Mouse (Mus musculus): Measurements from ENCODE around the gene Rasd1. TPM values are rescaled to one million over a fixed set of nuclear protein-coding genes. Genes with fewer than 3 reads are reported as not detected.

Gene Rasd1
- total RNA-seq (2014; rRNA removed) (0.23 and 1.00 TPM in 2 replicates), polyA plus RNA-seq (2015; fragmentation: Nextera tagmentation; extraction: Ambion mirVana) (1.4 and 3.3 TPM in 2 replicates)

- Histone ChIP-seq H3K9ac (peak within 1 kb of the TSS; percentile 40), H3K27me3 (ENCODE audit: insufficient read depth, low read length) (peaks cover 18% of the 10 kb centered on the region), H3K27ac (ENCODE audit: low read depth, low read length) (no peak within 1 kb of the TSS), H3K4me2 (ENCODE audit: low read depth) (peak within 1 kb of the TSS; percentile 92), H3K36me3 (ENCODE audit: insufficient read depth) (peaks cover 13% of the 10 kb centered on the region; the same call in 1 of the 2 replicates), H3K9me3 (ENCODE audit: low read length) (no peaks in the 10 kb centered on the region), H3K4me1 (ENCODE audit: insufficient read depth) (peaks cover 18% of the 10 kb centered on the region), H3K4me3 (ENCODE audit: low read depth, low read length) (peak within 1 kb of the TSS; percentile 42)
- no peak for DNase-seq
- TF ChIP-seq CTCF (IDR thresholded peaks at IDR 0.05; ENCODE audit: low read depth): no peak
- 2% methylated on average over 28 of the region's 28 CpGs for WGBS
- ATAC-seq: peak; percentile 36; the same call in 1 of the 2 replicates
Measured at GRCm38 (mm10) chr11:59964818-59965217, at the start of gene Rasd1. Rasd1 (minus strand) TSS chr11:59964944.

GRCm38 (mm10) chr11:60011516-60011915 is 46.8 kb upstream of the Rasd1 start:
- no peaks in the 10 kb centered on the region for H3K9me3 ChIP-seq (ENCODE audit: low read length)
- no peak for TF ChIP-seq CTCF (IDR thresholded peaks at IDR 0.05; ENCODE audit: low read depth)
- no peak overlapping the region for H3K9ac ChIP-seq
- ATAC-seq (no peak), DNase-seq (no peak)
- no peak overlapping the region for H3K27ac ChIP-seq (ENCODE audit: low read depth, low read length)
- no peak overlapping the region for H3K4me3 ChIP-seq (ENCODE audit: low read depth, low read length)
- H3K4me1 ChIP-seq (ENCODE audit: insufficient read depth): peaks cover 13% of the 10 kb centered on the region; the same call in 1 of the 2 replicates
- H3K27me3 ChIP-seq (ENCODE audit: insufficient read depth, low read length): no peaks in the 10 kb centered on the region
- no peaks in the 10 kb centered on the region for H3K36me3 ChIP-seq (ENCODE audit: insufficient read depth)
- WGBS: 61% methylated on average over 3 of the region's 3 CpGs
- no peak overlapping the region for H3K4me2 ChIP-seq (ENCODE audit: low read depth)

GRCm38 (mm10) chr11:60009451-60009850 is 44.7 kb upstream of the Rasd1 start:
- H3K4me3 ChIP-seq (ENCODE audit: low read depth, low read length): no peak overlapping the region
- no peaks in the 10 kb centered on the region for H3K9me3 ChIP-seq (ENCODE audit: low read length)
- peaks cover 13% of the 10 kb centered on the region; the same call in 1 of the 2 replicates for H3K4me1 ChIP-seq (ENCODE audit: insufficient read depth)
- TF ChIP-seq CTCF (IDR thresholded peaks at IDR 0.05; ENCODE audit: low read depth): no peak
- H3K4me2 ChIP-seq (ENCODE audit: low read depth): no peak overlapping the region
- H3K27me3 ChIP-seq (ENCODE audit: insufficient read depth, low read length): no peaks in the 10 kb centered on the region
- no peaks in the 10 kb centered on the region for H3K36me3 ChIP-seq (ENCODE audit: insufficient read depth)
- 38% methylated on average over 3 of the region's 3 CpGs for WGBS
- DNase-seq (peak; percentile 39), ATAC-seq (peak; percentile 74)
- H3K27ac ChIP-seq (ENCODE audit: low read depth, low read length): peak overlapping the region; percentile 50; the same call in 1 of the 2 replicates
- H3K9ac ChIP-seq: no peak overlapping the region

- H3K27ac ChIP-seq (ENCODE audit: low read depth, low read length): no peak overlapping the region
- H3K27me3 ChIP-seq (ENCODE audit: insufficient read depth, low read length): no peaks in the 10 kb centered on the region
- TF ChIP-seq CTCF (IDR thresholded peaks at IDR 0.05; ENCODE audit: low read depth): no peak
- no peak overlapping the region for H3K9ac ChIP-seq
- H3K9me3 ChIP-seq (ENCODE audit: low read length): no peaks in the 10 kb centered on the region
- H3K4me2 ChIP-seq (ENCODE audit: low read depth): no peak overlapping the region
- ATAC-seq: no peak
- peaks cover 13% of the 10 kb centered on the region; the same call in 1 of the 2 replicates for H3K4me1 ChIP-seq (ENCODE audit: insufficient read depth)
- no peak for DNase-seq
- H3K36me3 ChIP-seq (ENCODE audit: insufficient read depth): no peaks in the 10 kb centered on the region
- H3K4me3 ChIP-seq (ENCODE audit: low read depth, low read length): no peak overlapping the region
- WGBS: 73% methylated on average over 3 of the region's 3 CpGs
Measured at GRCm38 (mm10) chr11:60005866-60006265, 41.1 kb upstream of the Rasd1 start.

- Histone ChIP-seq H3K4me1 (ENCODE audit: insufficient read depth) (peaks cover 6% of the 10 kb centered on the region; the same call in 1 of the 2 replicates), H3K4me2 (ENCODE audit: low read depth) (no peak overlapping the region), H3K9me3 (ENCODE audit: low read length) (no peaks in the 10 kb centered on the region), H3K27me3 (ENCODE audit: insufficient read depth, low read length) (no peaks in the 10 kb centered on the region), H3K4me3 (ENCODE audit: low read depth, low read length) (no peak overlapping the region), H3K9ac (no peak overlapping the region), H3K27ac (ENCODE audit: low read depth, low read length) (no peak overlapping the region), H3K36me3 (ENCODE audit: insufficient read depth) (no peaks in the 10 kb centered on the region)
- no peak for DNase-seq
- WGBS: 60% methylated on average over 6 of the region's 6 CpGs
- no peak for TF ChIP-seq CTCF (IDR thresholded peaks at IDR 0.05; ENCODE audit: low read depth)
- ATAC-seq: no peak
Measured at GRCm38 (mm10) chr11:60004716-60005115, 40.0 kb upstream of the Rasd1 start.

- TF ChIP-seq CTCF (IDR thresholded peaks at IDR 0.05; ENCODE audit: low read depth): no peak
- Histone ChIP-seq H3K36me3 (ENCODE audit: insufficient read depth) (no peaks in the 10 kb centered on the region), H3K27me3 (ENCODE audit: insufficient read depth, low read length) (no peaks in the 10 kb centered on the region), H3K9ac (no peak overlapping the region), H3K4me2 (ENCODE audit: low read depth) (no peak overlapping the region), H3K4me3 (ENCODE audit: low read depth, low read length) (no peak overlapping the region), H3K4me1 (ENCODE audit: insufficient read depth) (no peaks in the 10 kb centered on the region), H3K9me3 (ENCODE audit: low read length) (no peaks in the 10 kb centered on the region), H3K27ac (ENCODE audit: low read depth, low read length) (no peak overlapping the region)
- ATAC-seq (no peak), DNase-seq (no peak)
- 82% methylated on average over 8 of the region's 8 CpGs for WGBS
Measured at GRCm38 (mm10) chr11:60003811-60004210, 39.1 kb upstream of the Rasd1 start.

GRCm38 (mm10) chr11:60001231-60001980 is 36.7 kb upstream of the Rasd1 start:
- Histone ChIP-seq H3K4me3 (ENCODE audit: low read depth, low read length) (no peak overlapping the region), H3K36me3 (ENCODE audit: insufficient read depth) (no peaks in the 10 kb centered on the region), H3K4me1 (ENCODE audit: insufficient read depth) (no peaks in the 10 kb centered on the region), H3K27ac (ENCODE audit: low read depth, low read length) (no peak overlapping the region), H3K9ac (no peak overlapping the region), H3K9me3 (ENCODE audit: low read length) (no peaks in the 10 kb centered on the region), H3K27me3 (ENCODE audit: insufficient read depth, low read length) (no peaks in the 10 kb centered on the region), H3K4me2 (ENCODE audit: low read depth) (no peak overlapping the region)
- TF ChIP-seq CTCF (IDR thresholded peaks at IDR 0.05; ENCODE audit: low read depth): no peak
- no peak for DNase-seq
- 77% methylated on average over 5 of the region's 5 CpGs for WGBS
- no peak for ATAC-seq

Measured in forebrain, postnatal 0 days (tissue).